Mouse (Mus musculus) olfactory bulb, adult 2 months (tissue): ENCODE data around the gene Stra6. TPM values are rescaled to one million over a fixed set of nuclear protein-coding genes. Genes with fewer than 3 reads are reported as not detected.

Source experiments
- H3K27ac ChIP-seq: fragments of 200-500 bp; 2 replicates; pipeline ENCODE4 v1.5.1; 2012; ENCODE audit warnings: low read depth, low read length; ENCODE audit not compliant: insufficient read depth
- H3K4me1 ChIP-seq: fragments of 200-500 bp; 2 replicates; pipeline ENCODE4 v1.6.1; 2012; ENCODE audit warnings: low read length; ENCODE audit not compliant: control insufficient read depth, insufficient read depth
- H3K4me3 ChIP-seq: fragments of 200-500 bp; 2 replicates; pipeline ENCODE4 v1.5.1; 2012; ENCODE audit warnings: mild to moderate bottlenecking, low read depth, low read length, moderate library complexity; ENCODE audit not compliant: insufficient read depth
- CTCF ChIP-seq: fragments of 200-500 bp; IDR thresholded peaks from 2 replicates; pipeline ENCODE4 v1.5.1; 2012; ENCODE audit warnings: low read depth, mild to moderate bottlenecking, low read length, moderate library complexity; ENCODE audit not compliant: insufficient read depth
- POLR2A ChIP-seq: fragments of 200-500 bp; IDR thresholded peaks from 2 replicates; pipeline ENCODE4 v1.6.1; 2012; ENCODE audit warnings: mild to moderate bottlenecking, low read depth, low read length, moderate library complexity; ENCODE audit not compliant: insufficient read depth
- WGBS: fragments of 180-500 bp; shearing (Covaris S2); methylation state at CpG from one replicate; pipeline ENCODE4 v1.1.7; 2018; 5-methylcytosine and 5-hydroxymethylcytosine counted together
- polyA plus RNA-seq: library from polyadenylated mRNA; stranded (reverse); fragments of >200 nt; gene quantifications from 2 replicates; pipeline ENCODE4 v1.2.4, GENCODE M21; 2012; ENCODE audit warnings: low replicate concordance; ENCODE audit not compliant: missing spikeins, insufficient read depth, insufficient read length

The Stra6 gene
- polyA plus RNA-seq, result not detected in 2 replicates

GRCm38 (mm10) chr9:58063531-58063930, at the start of gene Stra6:
TSS of gene Stra6 (plus strand) at chr9:58063788.
- H3K4me3 ChIP-seq, result no peak within 1 kb of the TSS
- H3K4me1 ChIP-seq, result peaks cover 35% of the 10 kb centered on the region
- H3K27ac ChIP-seq, result no peak within 1 kb of the TSS
- TF ChIP-seq CTCF (no peak), POLR2A (no peak)
- WGBS, result 44% methylated on average over 3 of the region's 3 CpGs

DNA sequence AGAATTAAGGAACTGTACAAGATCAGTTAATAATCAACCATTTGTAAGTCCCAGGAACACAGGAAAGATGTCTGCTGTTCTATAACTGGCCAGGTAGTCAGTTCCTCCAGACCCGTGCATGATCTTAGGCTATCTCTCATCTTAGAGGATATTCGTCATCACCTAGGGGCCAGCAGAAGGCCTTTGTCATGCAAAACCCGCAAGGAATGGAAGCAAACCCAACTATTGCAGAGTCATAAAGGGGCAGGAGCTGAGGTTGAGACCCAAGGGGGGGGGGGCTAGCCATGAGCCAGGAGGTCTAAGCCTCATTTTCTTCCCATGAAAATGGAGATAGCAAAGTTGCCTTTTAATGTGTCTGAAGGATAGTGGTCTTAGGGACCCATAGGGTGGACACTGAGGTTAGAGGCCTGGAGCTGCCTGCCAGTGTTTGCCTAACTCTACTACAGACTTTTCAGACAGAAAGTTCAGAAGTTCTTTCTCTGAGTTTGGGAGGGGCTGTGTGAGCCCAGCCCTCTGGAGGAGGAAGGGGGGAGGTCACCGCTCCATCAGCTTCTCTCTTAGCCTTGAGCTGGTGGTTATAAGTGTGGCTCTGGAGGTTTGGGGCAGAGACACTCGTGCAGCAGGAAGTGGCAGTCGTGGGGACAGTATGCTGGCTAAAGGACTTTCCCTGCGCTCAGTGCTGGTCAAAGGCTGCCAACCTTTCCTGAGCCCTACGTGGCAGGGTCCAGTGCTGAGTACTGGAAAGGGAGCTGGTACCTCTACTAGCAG, 49.0 kb upstream of the Stra6 start:
- 77% methylated on average over 8 of the region's 8 CpGs for WGBS
- peaks cover 5% of the 10 kb centered on the region for H3K4me1 ChIP-seq
- TF ChIP-seq POLR2A, result no peak
- no peak for TF ChIP-seq CTCF
- no peak overlapping the region for H3K27ac ChIP-seq
- no peak overlapping the region for H3K4me3 ChIP-seq

- 87% methylated on average over 6 of the region's 6 CpGs for whole genome bisulfite sequencing
- Histone ChIP-seq H3K27ac (no peak overlapping the region), H3K4me1 (peaks cover 5% of the 10 kb centered on the region), H3K4me3 (no peak overlapping the region)
- TF ChIP-seq CTCF (no peak), POLR2A (no peak)
Measured at GRCm38 (mm10) chr9:58015856-58016255, 47.7 kb upstream of the Stra6 start.

- no peak overlapping the region for H3K4me3 ChIP-seq
- TF ChIP-seq POLR2A (no peak), CTCF (no peak)
- WGBS, result 59% methylated on average over 3 of the region's 3 CpGs
- no peak overlapping the region for H3K27ac ChIP-seq
- H3K4me1 ChIP-seq, result peaks cover 5% of the 10 kb centered on the region
Measured at GRCm38 (mm10) chr9:58016962-58017361, 46.6 kb upstream of the Stra6 start.

GRCm38 (mm10) chr9:58018385-58018784, 45.2 kb upstream of the Stra6 start:
- TF ChIP-seq CTCF, result no peak
- no peak for TF ChIP-seq POLR2A
- H3K4me3 ChIP-seq, result no peak overlapping the region
- no peaks in the 10 kb centered on the region for H3K4me1 ChIP-seq
- no peak overlapping the region for H3K27ac ChIP-seq
- WGBS, result 91% methylated on average over 5 of the region's 5 CpGs

DNA sequence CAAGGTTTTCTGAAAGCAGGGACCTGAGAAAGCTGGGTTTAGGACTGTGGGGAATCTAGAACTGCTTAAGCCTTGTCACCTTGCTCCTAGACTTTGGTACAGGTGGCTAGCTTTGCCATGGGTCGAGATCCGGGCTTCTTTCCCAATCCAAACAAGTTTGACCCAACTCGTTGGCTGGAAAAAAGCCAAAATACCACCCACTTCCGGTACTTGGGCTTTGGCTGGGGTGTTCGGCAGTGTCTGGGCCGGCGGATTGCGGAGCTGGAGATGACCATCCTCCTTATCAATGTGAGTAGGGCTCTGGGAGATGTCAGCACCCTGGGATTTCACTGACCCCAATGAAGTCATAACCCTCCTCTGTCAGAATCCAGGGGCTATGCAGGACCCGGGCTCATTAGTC, 37.6 kb upstream of the Stra6 start:
- H3K4me3 ChIP-seq, result no peak overlapping the region
- H3K4me1 ChIP-seq, result peaks cover 12% of the 10 kb centered on the region
- TF ChIP-seq CTCF (no peak), POLR2A (no peak)
- 90% methylated on average over 9 of the region's 9 CpGs for WGBS
- H3K27ac ChIP-seq, result no peak overlapping the region

- TF ChIP-seq CTCF (no peak), POLR2A (no peak)
Measured at GRCm38 (mm10) chr9:58027426-58028180, 36.0 kb upstream of the Stra6 start.

GRCm38 (mm10) chr9:58028841-58029240, 34.7 kb upstream of the Stra6 start:
- H3K4me1 ChIP-seq, result peaks cover 12% of the 10 kb centered on the region
- WGBS, result 76% methylated on average over 5 of the region's 5 CpGs
- H3K27ac ChIP-seq, result no peak overlapping the region
- no peak overlapping the region for H3K4me3 ChIP-seq
- TF ChIP-seq CTCF, result no peak
- TF ChIP-seq POLR2A, result no peak

More at GRCm38 (mm10) chr9:58027426-58028180, 36.0 kb upstream of the Stra6 start:
- Histone ChIP-seq H3K27ac (peak overlapping the region; percentile 61), H3K4me1 (peaks cover 12% of the 10 kb centered on the region), H3K4me3 (no peak overlapping the region)
- WGBS, result 23% methylated on average over 2 of the region's 2 CpGs

DNA sequence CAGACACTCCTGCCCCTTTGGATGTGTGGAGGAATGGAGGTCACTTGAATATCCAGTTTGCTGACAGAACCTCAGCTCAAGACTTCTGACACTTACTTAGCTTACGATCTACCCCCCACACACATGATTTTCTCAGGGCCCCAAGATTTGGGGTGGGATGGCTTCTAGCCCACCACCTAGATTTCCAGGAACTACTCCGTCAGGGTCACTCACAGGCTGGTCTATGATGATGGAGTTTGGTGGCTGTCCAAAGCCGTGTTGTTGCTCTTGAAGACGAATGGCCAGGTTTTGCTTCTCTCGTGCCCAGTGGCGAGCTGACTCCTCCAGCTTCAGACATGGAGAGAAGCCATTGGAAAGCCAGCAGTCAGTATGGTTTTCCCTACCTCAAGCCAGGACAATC, 34.0 kb upstream of the Stra6 start:
- Histone ChIP-seq H3K4me3 (no peak overlapping the region), H3K4me1 (peaks cover 14% of the 10 kb centered on the region), H3K27ac (no peak overlapping the region)
- WGBS, result 94% methylated on average over 6 of the region's 6 CpGs
- no peak for TF ChIP-seq CTCF
